Mouse (Mus musculus): ENCODE measurements around the gene Prkn. TPM values are rescaled to one million over a fixed set of nuclear protein-coding genes. Genes with fewer than 3 reads are reported as not detected.

Gene Prkn
- polyA plus RNA-seq, 1 experiment = 5.7 TPM

DNA sequence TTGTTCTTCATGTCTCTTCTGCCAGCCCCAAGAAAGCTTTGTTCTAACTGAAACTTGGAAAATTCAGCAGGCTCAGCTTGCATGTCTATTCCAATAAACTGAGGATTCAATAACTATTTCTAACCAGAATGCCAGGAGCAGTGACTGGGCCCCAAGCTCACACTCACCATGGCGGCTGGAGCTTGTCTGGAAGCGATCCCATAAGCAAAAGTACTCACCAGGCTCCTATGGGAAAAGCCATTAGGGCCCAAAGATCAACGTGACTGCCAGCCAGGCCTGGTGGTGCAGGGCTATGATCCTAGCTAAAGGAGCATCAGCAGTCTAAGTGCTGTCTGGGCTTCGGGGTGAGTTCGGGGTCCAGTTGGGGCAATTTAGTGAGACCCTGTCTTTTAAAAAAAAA, 1048.6 kb downstream of the Prkn start:
- TF ChIP-seq POLR2A (IDR thresholded peaks at IDR 0.05; ENCODE audit: borderline replicate concordance, extremely low read depth, insufficient read depth, insufficient read length, poor library complexity, severe bottlenecking) (no peak), CTCF (IDR thresholded peaks at IDR 0.05; ENCODE audit: borderline replicate concordance, extremely low read depth, insufficient read depth, insufficient read length) (no peak)
- DNase-seq (ENCODE audit: low read depth) = no peak

DNA sequence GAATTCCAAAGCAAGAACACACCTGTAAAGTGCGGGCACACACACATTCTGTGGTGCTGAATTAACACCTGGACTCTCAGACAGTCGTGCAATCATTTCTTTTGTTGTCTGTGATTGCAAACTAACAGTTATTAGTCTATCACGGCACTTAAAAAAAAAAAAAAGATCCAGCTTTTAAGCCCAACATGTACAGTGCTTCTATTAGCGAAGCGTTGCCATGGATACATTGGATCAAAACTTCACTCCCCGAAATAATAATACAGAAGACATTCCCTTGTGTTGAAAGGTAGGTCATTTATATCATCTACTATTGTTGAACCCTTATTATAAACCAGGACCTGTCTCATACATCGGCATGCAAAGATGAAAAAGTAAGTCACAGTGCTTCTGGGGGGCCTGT, 1060.1 kb downstream of the Prkn start:
- peak; percentile 56 for DNase-seq (ENCODE audit: low read depth)
- TF ChIP-seq POLR2A (IDR thresholded peaks at IDR 0.05; ENCODE audit: borderline replicate concordance, extremely low read depth, insufficient read depth, insufficient read length, poor library complexity, severe bottlenecking) = no peak
- TF ChIP-seq CTCF (IDR thresholded peaks at IDR 0.05; ENCODE audit: borderline replicate concordance, extremely low read depth, insufficient read depth, insufficient read length) = no peak

DNA sequence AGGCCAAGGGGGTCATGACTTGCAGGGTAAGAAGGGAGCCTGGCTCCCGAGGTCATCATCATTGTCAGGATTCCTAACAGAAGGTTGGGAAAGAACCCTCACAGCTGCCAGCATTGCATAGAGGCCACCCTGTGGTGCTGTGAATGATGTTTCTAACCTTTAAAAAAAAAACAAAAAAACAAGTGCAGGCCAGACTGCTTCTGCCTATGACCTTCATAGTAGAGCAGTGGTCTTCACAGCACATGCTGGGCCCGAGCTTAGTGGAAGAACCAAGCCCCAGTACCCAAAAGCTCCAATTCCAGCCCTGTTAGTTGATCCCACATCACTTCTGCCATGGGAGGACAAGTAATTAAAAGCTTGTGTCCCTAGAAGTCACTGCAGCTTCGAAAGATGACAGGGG, 1061.5 kb downstream of the Prkn start:
- no peak for DNase-seq (ENCODE audit: low read depth)
- TF ChIP-seq CTCF (IDR thresholded peaks at IDR 0.05; ENCODE audit: borderline replicate concordance, extremely low read depth, insufficient read depth, insufficient read length) = no peak
- no peak for TF ChIP-seq POLR2A (IDR thresholded peaks at IDR 0.05; ENCODE audit: borderline replicate concordance, extremely low read depth, insufficient read depth, insufficient read length, poor library complexity, severe bottlenecking)

DNA sequence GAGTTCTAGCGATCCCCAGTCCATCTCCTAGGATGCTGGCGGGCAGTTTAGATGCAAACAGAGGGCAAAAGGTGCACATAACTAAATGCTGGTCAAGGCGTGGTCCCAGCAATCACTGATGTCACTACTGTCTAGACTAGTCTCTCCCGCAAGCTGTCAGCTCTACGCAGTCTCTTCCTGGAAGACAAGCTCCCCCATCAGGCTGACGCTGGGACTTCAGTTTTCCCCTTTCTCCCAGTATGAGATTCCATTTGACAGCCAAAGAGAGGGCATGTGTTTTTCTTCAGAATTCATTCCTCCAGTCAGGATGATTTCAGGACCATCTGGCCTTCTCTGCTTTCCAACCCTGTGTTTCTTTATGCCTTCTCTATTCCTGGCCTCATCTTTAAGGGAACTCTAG, 1062.8 kb downstream of the Prkn start:
- peak; percentile 59 for DNase-seq (ENCODE audit: low read depth)

DNA sequence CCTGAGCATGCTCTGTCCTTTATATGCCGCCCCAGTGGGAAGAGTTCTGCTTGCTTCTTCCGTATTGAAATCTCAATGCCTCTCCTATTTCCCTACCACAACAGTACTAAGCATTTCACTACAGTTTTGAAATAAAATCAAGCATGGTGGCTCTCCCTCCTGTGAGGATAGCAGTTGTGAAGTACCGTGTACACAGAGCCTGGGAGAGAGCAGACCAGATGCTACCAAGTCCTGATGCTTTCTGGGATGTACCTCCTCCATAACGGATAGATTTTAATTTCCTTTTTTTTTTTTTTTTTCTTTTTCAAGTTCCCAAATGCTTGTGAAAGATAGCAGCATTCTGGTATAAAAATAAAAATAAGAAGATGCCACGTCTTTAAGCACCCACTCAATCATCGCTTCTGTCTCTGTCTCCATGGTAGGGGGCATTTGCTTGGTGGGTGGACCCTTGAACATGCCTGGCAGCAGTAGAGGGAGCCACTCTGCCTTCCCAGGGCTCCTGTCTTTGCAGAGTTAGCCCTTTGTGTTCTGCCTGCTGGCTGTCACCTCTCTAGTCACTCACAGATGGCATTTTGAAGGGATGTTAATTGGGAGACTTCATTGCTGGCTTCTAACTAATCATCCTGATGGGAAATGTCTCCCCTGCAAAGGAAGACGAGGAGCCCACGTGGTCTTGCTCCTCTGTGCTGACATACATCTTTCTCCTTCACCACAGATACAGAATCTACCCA, 1070.6 kb downstream of the Prkn start:
- TF ChIP-seq CTCF (IDR thresholded peaks at IDR 0.05; ENCODE audit: borderline replicate concordance, extremely low read depth, insufficient read depth, insufficient read length) (no peak), POLR2A (IDR thresholded peaks at IDR 0.05; ENCODE audit: borderline replicate concordance, extremely low read depth, insufficient read depth, insufficient read length, poor library complexity, severe bottlenecking) (no peak)
- DNase-seq (ENCODE audit: low read depth) = peak; percentile 88

More for the DNA sequence above, 1062.8 kb downstream of the Prkn start:
- TF ChIP-seq CTCF (IDR thresholded peaks at IDR 0.05; ENCODE audit: borderline replicate concordance, extremely low read depth, insufficient read depth, insufficient read length) (peak; percentile 53; the same call in 1 of the 2 replicates), POLR2A (IDR thresholded peaks at IDR 0.05; ENCODE audit: borderline replicate concordance, extremely low read depth, insufficient read depth, insufficient read length, poor library complexity, severe bottlenecking) (no peak)

DNA sequence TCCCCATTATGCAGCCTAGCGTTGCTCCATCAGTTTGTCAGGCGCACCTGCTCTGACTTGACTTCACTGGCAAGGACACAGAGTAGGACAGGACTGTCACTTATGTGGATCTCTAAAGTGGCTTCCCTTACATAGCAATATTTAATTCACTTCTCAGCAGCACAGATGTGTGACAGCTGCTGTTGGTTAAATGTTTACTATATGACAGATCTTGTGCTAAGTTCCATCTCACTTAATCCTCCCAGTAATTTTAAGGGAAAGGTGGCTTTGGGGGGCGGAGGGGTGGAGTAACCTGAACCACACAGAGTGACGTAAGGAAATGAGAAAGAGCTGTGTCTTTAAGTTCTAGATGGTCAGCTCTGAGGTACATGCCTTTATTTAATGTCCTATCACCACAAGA, 1072.0 kb downstream of the Prkn start:
- no peak for TF ChIP-seq CTCF (IDR thresholded peaks at IDR 0.05; ENCODE audit: borderline replicate concordance, extremely low read depth, insufficient read depth, insufficient read length)
- TF ChIP-seq POLR2A (IDR thresholded peaks at IDR 0.05; ENCODE audit: borderline replicate concordance, extremely low read depth, insufficient read depth, insufficient read length, poor library complexity, severe bottlenecking) = no peak
- no peak for DNase-seq (ENCODE audit: low read depth)

DNA sequence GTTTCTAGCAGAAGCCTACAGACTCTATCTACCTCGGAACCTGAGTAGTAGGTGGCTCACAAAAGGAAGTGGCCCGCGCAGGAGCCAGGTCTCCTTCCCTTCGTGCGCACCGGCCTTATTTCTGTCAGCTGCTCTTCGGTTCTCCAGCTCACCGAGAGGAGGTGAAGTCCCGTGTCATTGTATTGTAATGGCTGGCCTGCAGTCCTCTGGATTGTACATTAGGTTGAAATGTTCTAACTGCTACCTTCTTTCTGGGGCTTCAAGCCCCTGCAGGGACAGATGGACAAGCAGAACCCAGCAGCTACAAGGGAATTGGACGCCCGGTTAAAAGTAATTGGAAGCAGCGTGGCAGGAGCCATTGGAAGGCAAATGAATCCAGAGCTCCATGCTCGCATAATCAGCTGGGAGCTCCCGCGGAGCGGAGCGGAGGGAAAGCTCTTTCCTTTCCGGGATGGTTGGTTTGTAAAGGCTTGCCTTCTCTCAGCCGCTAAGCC, 1072.7 kb downstream of the Prkn start:
- DNase-seq (ENCODE audit: low read depth) = peak; percentile 88
- TF ChIP-seq POLR2A (IDR thresholded peaks at IDR 0.05; ENCODE audit: borderline replicate concordance, extremely low read depth, insufficient read depth, insufficient read length, poor library complexity, severe bottlenecking) (no peak), CTCF (IDR thresholded peaks at IDR 0.05; ENCODE audit: borderline replicate concordance, extremely low read depth, insufficient read depth, insufficient read length) (no peak)

DNA sequence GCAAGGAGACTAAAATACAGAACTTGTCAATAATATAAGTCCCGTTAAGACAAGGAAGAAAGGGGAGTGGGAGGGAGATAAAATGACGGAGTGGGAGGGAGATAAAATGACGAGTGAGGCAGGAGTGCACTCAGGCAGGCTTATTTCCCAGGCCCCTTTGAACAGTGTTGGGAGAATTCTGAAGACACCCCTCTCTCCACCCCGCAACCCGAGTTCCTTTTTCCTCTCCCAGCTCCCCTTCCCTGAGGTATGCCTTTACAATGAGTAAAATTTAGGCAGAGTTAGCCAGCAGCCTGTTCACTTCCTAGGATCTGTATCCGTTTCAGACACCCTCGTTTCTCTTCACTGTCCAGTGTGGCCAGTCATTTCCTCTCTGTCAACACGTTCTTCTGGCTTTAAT, 1073.4 kb downstream of the Prkn start:
- TF ChIP-seq POLR2A (IDR thresholded peaks at IDR 0.05; ENCODE audit: borderline replicate concordance, extremely low read depth, insufficient read depth, insufficient read length, poor library complexity, severe bottlenecking) = no peak
- TF ChIP-seq CTCF (IDR thresholded peaks at IDR 0.05; ENCODE audit: borderline replicate concordance, extremely low read depth, insufficient read depth, insufficient read length) = no peak
- peak; percentile 46 for DNase-seq (ENCODE audit: low read depth)

DNA sequence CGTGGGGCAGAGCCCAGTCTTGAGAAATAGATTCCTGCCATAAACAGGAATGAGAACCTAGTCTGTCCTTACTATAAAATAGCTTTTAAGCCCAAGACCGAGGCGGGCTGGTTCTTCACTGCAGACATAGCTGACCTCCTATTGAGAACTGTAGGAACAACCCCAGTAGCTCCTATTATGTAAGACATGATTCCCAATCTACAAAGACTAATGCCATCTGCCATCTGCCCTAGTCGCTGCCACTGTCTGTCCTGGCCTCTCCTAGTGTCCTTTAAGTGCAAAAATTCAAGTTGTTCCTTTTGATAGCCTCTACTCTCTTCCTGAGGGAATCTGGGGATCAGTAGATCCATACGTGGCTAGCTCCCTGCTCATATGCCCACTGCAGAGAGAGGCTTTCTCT, 1074.3 kb downstream of the Prkn start:
- no peak for DNase-seq (ENCODE audit: low read depth)
- no peak for TF ChIP-seq POLR2A (IDR thresholded peaks at IDR 0.05; ENCODE audit: borderline replicate concordance, extremely low read depth, insufficient read depth, insufficient read length, poor library complexity, severe bottlenecking)
- TF ChIP-seq CTCF (IDR thresholded peaks at IDR 0.05; ENCODE audit: borderline replicate concordance, extremely low read depth, insufficient read depth, insufficient read length) = no peak

DNA sequence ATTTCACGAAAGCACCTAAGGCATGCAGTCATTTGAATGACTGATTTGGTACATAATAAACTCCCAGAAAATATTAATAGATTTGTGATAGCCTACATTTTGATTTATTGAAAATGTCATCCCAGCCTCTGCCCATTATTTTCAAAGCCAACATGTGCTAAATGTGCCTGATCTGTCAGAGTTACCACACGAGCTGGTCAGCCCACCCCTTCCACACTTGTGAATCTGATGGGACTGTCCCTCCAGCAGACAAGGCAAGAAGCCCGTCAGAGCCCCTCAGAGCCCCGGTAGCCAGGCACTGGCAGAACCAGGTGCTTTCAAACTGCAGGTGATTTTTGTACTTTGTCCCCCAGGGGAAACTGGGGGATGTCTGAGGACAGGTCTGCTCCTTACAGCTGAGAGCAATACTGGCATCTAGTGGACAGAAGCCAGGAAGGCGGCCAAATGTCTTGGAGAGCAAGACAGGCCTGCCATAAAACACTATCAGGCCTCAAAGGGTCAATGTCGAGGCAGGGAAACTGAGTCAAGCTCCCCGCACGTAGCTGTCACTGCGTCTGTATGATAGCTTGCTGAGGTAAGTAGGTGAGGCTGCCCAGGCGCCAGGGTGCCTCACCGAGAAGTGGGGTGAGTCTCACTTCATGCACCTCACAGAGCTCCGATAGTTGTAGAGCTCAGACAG, 1078.1 kb downstream of the Prkn start:
- TF ChIP-seq POLR2A (IDR thresholded peaks at IDR 0.05; ENCODE audit: borderline replicate concordance, extremely low read depth, insufficient read depth, insufficient read length, poor library complexity, severe bottlenecking) = no peak
- peak; percentile 73 for TF ChIP-seq CTCF (IDR thresholded peaks at IDR 0.05; ENCODE audit: borderline replicate concordance, extremely low read depth, insufficient read depth, insufficient read length)
- peak; percentile 86 for DNase-seq (ENCODE audit: low read depth)

DNA sequence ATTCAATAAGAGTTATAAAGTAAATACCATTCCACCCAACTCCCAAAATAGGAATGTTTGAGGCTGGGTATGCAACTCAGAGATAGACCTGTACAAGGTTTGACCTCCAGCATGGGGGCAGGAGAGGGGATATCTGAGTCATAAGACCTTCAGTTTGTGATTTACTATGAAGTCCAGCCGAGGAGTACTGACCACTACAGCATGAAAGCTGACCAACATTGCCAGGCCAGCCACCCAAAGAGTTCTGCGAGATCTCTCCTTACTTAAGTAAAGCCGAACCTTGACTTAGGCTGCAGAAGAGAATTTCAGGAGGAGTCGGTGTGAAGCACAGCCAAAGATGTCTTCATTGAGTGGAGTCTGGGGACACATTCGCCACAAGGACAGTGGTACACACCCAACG, 1079.4 kb downstream of the Prkn start:
- DNase-seq (ENCODE audit: low read depth) = no peak
- no peak for TF ChIP-seq CTCF (IDR thresholded peaks at IDR 0.05; ENCODE audit: borderline replicate concordance, extremely low read depth, insufficient read depth, insufficient read length)
- TF ChIP-seq POLR2A (IDR thresholded peaks at IDR 0.05; ENCODE audit: borderline replicate concordance, extremely low read depth, insufficient read depth, insufficient read length, poor library complexity, severe bottlenecking) = no peak
